Mouse (Mus musculus): ENCODE data around the gene Sars.

Gene Sars

GRCm38 (mm10) chr3:108444698-108445365, at the start of gene Sars:
Gene Sars (minus strand): TSS chr3:108445209.
- DNase-seq (ENCODE audit: low spot score), result peak; percentile 89

- no peak for DNase-seq (ENCODE audit: low spot score)
Measured at GRCm38 (mm10) chr3:108489968-108490367, 45.0 kb upstream of the Sars start.

GRCm38 (mm10) chr3:108484749-108485148, 39.7 kb upstream of the Sars start:
- DNase-seq (ENCODE audit: low spot score), result no peak

- no peak for DNase-seq (ENCODE audit: low spot score)
Measured at GRCm38 (mm10) chr3:108478800-108479199, 33.8 kb upstream of the Sars start.

- peak; percentile 29 for DNase-seq (ENCODE audit: low spot score)
Measured at GRCm38 (mm10) chr3:108476761-108477619, 32.0 kb upstream of the Sars start.

- no peak for DNase-seq (ENCODE audit: low spot score)
Measured at GRCm38 (mm10) chr3:108475496-108475895, 30.5 kb upstream of the Sars start.

- no peak for DNase-seq (ENCODE audit: low spot score)
Measured at GRCm38 (mm10) chr3:108474969-108475368, 30.0 kb upstream of the Sars start.

- DNase-seq (ENCODE audit: low spot score), result no peak
Measured at GRCm38 (mm10) chr3:108467760-108468159, 22.8 kb upstream of the Sars start.

- DNase-seq (ENCODE audit: low spot score), result peak; percentile 68
Measured at GRCm38 (mm10) chr3:108466425-108466824, 21.4 kb upstream of the Sars start.

- peak; percentile 24 for DNase-seq (ENCODE audit: low spot score)
Measured at GRCm38 (mm10) chr3:108458866-108459265, 13.9 kb upstream of the Sars start.

GRCm38 (mm10) chr3:108458380-108458779, 13.4 kb upstream of the Sars start:
- DNase-seq (ENCODE audit: low spot score), result peak; percentile 20

GRCm38 (mm10) chr3:108454172-108454571, 9.2 kb upstream of the Sars start:
- no peak for DNase-seq (ENCODE audit: low spot score)

GRCm38 (mm10) chr3:108451969-108452368, 7.0 kb upstream of the Sars start:
- DNase-seq (ENCODE audit: low spot score), result no peak

- no peak for DNase-seq (ENCODE audit: low spot score)
Measured at GRCm38 (mm10) chr3:108445366-108445705, 327 bp upstream of the Sars start.

- DNase-seq (ENCODE audit: low spot score), result peak; percentile 47
Measured at GRCm38 (mm10) chr3:108444029-108444428, 980 bp downstream of the Sars start.

GRCm38 (mm10) chr3:108436380-108436714, 8.7 kb downstream of the Sars start:
- DNase-seq (ENCODE audit: low spot score), result no peak

- no peak for DNase-seq (ENCODE audit: low spot score)
Measured at GRCm38 (mm10) chr3:108435701-108436379, 9.2 kb downstream of the Sars start.

GRCm38 (mm10) chr3:108433881-108434495, 11.0 kb downstream of the Sars start:
- no peak for DNase-seq (ENCODE audit: low spot score)

GRCm38 (mm10) chr3:108433188-108433880, 11.7 kb downstream of the Sars start:
- no peak for DNase-seq (ENCODE audit: low spot score)

- no peak for DNase-seq (ENCODE audit: low spot score)
Measured at GRCm38 (mm10) chr3:108432542-108433187, 12.3 kb downstream of the Sars start.

- no peak for DNase-seq (ENCODE audit: low spot score)
Measured at GRCm38 (mm10) chr3:108425624-108426018, 19.4 kb downstream of the Sars start.

Data from urinary bladder, postnatal 25 days (tissue).